Mouse (Mus musculus) kidney, postnatal 4 days (tissue): ENCODE measurements around the gene Defa26.
"Not testable (repeated sequence)": the region's sequence is repeated elsewhere in the genome, so short reads cannot be mapped to it uniquely, and the experiment has no call there.

Experiments
- DNase-seq, 2 experiments: peaks; one replicate each; pipeline ENCODE4 v3.0.0; 2021; ENCODE audit warnings: mixed read lengths in 2 of 2

The Defa26 gene

DNA sequence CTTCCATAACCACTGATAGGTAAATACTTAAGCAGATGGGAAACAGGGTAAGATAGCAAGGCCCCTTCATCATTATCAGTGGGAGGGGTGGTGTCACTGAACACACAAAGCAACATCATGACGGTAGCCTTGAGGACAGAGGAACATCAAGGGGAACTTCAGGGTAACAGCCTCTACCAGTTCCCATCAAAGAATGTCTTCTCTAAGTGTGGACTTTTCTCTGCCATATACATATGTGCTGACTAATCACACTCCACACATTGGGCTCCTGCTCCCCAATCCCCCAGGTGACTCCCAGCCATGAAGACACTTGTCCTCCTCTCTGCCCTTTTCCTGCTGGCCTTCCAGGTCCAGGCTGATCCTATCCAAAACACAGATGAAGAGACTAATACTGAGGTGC, at the start of gene Defa26:
TSS of gene Defa26 (plus strand) at position 301 of the 400 bp plus-strand sequence.
- DNase-seq: not testable (repeated sequence)

DNA sequence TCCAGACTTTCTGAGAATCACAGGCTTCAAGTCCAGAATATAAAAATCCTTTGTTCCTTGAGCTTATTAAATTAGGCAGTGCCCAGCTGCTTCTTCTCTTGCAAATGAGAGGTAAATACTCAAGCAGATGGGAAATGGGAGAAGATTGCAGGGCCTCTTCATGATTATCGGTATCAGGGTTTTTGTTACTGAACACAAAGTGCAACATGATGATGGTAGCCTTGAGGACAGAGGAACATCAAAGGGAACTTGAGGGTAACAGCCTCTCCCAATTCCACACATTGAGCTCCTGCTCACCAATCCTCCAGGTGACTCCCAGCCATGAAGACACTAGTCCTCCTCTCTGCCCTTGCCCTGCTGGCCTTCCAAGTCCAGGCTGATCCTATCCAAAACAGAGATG, 35.3 kb upstream of the Defa26 start, which contains the start of gene Defa28:
TSS of gene Defa28 (plus strand) at position 301 of the 400 bp plus-strand sequence.
- DNase-seq: not testable (repeated sequence)

DNA sequence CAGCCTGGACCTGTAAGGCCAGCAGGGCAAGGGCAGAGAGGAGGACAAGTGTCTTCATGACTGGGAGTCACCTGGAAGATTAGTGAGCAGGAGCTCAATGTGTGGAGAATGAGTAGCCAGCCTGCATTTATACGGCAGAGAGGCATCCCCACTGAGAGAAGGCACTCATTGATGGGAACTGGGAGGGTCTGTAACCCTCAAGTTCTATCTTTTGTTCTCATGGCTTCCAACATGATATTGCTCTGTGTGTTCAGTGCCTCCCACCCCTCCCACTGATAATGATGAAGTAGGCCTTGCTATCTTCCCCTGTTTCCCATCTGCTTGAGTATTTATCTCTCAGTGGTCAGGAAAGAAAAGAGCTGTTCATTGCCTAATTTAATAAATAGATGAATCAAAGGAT, 23.6 kb upstream of the Defa26 start, which contains the start of gene Gm7861:
TSS of gene Gm7861 (minus strand) at position 101 of the 400 bp plus-strand sequence.
- DNase-seq: not testable (repeated sequence)

DNA sequence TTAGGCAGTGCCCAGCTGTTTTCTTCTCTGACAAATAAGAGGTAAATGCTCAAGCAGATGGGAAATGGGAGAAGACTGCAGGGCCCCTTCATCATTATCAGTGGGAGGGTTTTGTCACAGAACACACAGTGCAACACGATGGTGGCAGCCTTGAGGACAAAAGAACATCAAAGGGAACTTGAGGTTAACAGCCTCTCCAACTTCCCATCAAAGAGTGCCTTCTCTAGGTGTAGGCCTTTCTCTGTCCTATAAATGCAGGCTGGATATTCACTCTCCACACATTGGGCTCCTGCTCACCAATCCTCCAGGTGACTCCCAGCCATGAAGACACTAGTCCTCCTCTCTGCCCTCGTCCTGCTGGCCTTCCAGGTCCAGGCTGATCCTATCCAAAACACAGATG, 37.5 kb downstream of the Defa26 start, which contains the start of gene Defa17:
TSS of gene Defa17 (plus strand) at position 301 of the 400 bp plus-strand sequence.
- not testable (repeated sequence) for DNase-seq

DNA sequence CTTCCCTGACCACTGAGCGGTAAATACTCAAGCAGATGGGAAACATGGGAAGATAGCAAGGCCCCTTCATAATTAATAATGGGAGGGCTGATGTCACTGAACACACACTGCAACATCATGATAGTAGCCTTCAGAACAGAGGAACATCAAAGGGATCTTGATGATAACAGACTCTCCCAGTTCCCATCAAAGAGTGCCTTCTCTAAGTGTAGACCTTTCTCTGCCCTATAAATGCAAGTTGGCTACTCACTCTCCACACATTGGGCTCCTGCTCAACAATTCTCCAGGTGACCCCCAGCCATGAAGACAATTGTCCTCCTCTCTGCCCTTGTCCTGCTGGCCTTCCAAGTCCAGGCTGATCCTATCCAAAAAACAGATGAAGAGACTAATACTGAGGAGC, 47.5 kb downstream of the Defa26 start, which contains the start of gene Defa34:
TSS of gene Defa34 (plus strand) at position 301 of the 400 bp plus-strand sequence.
- not testable (repeated sequence) for DNase-seq
